Mouse (Mus musculus) left cerebral cortex, postnatal 25 days (tissue): ENCODE data around the gene Vps26c. TPM values are rescaled to one million over a fixed set of nuclear protein-coding genes. Genes with fewer than 3 reads are reported as not detected.

Experiments
- DNase-seq, 2 experiments: peaks; one replicate each; pipeline ENCODE4 v3.0.0; 2022; ENCODE audit warnings: low spot score in 2 of 2, mixed read lengths in 1 of 2
- intact Hi-C: fragments of 180-260 bp; cut with DNase I; formaldehyde crosslinking; loops from one replicate; pipeline ENCODE4 v1.15.1; 2025
- total RNA-seq, 2 experiments: library from RNA; stranded (reverse); gene quantifications; 2 replicates each; pipeline ENCODE4 v1.2.3; 2021

The Vps26c gene
- 10 to 100 TPM; 29.4 to 33.7 TPM for total RNA-seq

GRCm38 (mm10) chr16:94526344-94527151 lies at the start of gene Vps26c:
Gene Vps26c (minus strand): TSS chr16:94526830.
- DNase-seq = peak; percentile 96 to 98
- intact Hi-C loops = loop anchor here (1.0 to 5.0 kb wide), 6 partner anchors 43 to 196 kb away; partner anchors contain the start of gene Ttc3

DNA sequence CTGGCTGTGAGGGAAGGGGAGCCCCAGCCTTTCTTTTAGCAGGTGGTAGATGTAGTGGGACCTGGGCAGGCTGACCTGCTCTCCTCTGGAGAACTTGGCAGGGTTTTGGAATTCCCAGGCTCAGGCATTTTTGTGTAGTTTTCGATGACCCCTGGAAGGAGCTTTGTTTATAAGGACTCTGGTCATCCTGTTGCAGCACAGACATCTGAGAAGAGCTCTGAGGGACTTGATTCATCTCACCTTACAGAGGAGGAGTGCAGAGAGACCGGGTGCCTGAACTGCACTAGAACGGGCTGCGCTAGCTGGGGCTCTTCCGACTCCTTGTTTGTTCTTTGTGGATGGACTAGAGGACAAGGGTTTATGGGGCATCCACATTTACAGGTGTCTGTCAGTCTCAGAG lies 49.1 kb upstream of the Vps26c start:
- intact Hi-C loops = no loop called here

DNA sequence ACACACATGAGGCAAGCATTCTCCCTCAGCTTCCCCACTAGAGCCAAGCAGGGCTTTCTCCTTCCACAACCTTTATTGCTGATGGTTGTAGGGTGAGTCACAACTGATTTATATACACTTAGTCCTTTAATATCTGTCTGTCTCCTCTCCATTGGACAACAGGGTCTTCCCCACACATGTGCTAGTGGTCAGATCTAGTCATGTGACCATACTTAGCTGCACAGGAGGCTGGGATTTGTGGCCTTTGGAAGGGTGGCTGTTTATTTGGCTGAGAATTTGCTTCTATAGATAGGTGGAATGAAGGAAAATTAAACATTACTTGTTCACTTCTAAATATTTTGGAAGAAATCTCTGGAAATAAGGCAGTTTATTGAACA lies 48.1 kb upstream of the Vps26c start:
- DNase-seq = no peak
- intact Hi-C loops = loop anchor here (5.0 kb wide), 1 partner anchor 138 kb away; no protein-coding TSS in a partner anchor

More for the DNA sequence above, 49.1 kb upstream of the Vps26c start:
- no peak for DNase-seq

GRCm38 (mm10) chr16:94574025-94574717 lies 47.5 kb upstream of the Vps26c start:
- intact Hi-C loops = loop anchor here (5.0 kb wide), 1 partner anchor 138 kb away; no protein-coding TSS in a partner anchor
- DNase-seq = no peak

GRCm38 (mm10) chr16:94572422-94572821 lies 45.8 kb upstream of the Vps26c start:
- intact Hi-C loops = loop anchor here (5.0 kb wide), 1 partner anchor 140 kb away; no protein-coding TSS in a partner anchor

GRCm38 (mm10) chr16:94571111-94571993 lies 44.7 kb upstream of the Vps26c start:
- intact Hi-C loops = loop anchor here (5.0 kb wide), 1 partner anchor 141 kb away; no protein-coding TSS in a partner anchor
- no peak for DNase-seq

More at GRCm38 (mm10) chr16:94572422-94572821, 45.8 kb upstream of the Vps26c start:
- DNase-seq = no peak

GRCm38 (mm10) chr16:94570361-94571041 lies 43.9 kb upstream of the Vps26c start:
- peak; percentile 42 to 50 for DNase-seq
- intact Hi-C loops = loop anchor here (1.0 to 5.0 kb wide), 2 partner anchors 48 to 142 kb away; no protein-coding TSS in a partner anchor

- intact Hi-C loops = loop anchor here (1.0 to 5.0 kb wide), 5 partner anchors 43 to 257 kb away; partner anchors contain the start of genes Hlcs and Vps26c
- DNase-seq = peak; percentile 95 to 99
Measured at GRCm38 (mm10) chr16:94569229-94570176, 42.9 kb upstream of the Vps26c start, which contains the start of gene Dyrk1a. Gene Dyrk1a (plus strand): TSS chr16:94570010.

- intact Hi-C loops = loop anchor here (1.0 to 2.0 kb wide), 3 partner anchors 42 to 256 kb away; partner anchors contain the start of genes Hlcs and Vps26c
- DNase-seq = peak; percentile 73
Measured at GRCm38 (mm10) chr16:94568335-94569228, 42.0 kb upstream of the Vps26c start.

DNA sequence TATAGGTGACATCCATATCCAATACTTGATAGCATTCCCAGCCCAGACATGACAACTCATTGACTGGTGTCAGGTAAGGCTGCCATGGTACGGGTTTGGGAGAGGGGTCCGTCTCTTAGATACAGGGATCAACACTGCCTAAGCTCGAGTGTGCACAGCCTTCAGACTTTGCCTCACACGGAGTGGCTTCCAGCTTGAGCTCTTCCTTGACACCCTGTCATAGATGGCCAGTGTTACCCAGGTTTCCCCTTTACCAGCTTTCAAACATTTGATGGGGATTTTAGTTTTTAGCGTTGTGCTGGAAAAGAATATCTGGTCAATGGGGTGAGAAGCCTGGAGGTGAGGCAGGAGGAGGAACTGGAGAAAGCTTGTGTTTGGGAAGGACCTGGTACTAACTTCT lies 41.1 kb upstream of the Vps26c start:
- intact Hi-C loops = loop anchor here (2.0 kb wide), 1 partner anchor 255 kb away; the partner anchor contains the start of gene Hlcs

GRCm38 (mm10) chr16:94566834-94567585 lies 40.4 kb upstream of the Vps26c start:
- intact Hi-C loops = no loop called here
- DNase-seq = no peak

More for the DNA sequence above, 41.1 kb upstream of the Vps26c start:
- no peak for DNase-seq

DNA sequence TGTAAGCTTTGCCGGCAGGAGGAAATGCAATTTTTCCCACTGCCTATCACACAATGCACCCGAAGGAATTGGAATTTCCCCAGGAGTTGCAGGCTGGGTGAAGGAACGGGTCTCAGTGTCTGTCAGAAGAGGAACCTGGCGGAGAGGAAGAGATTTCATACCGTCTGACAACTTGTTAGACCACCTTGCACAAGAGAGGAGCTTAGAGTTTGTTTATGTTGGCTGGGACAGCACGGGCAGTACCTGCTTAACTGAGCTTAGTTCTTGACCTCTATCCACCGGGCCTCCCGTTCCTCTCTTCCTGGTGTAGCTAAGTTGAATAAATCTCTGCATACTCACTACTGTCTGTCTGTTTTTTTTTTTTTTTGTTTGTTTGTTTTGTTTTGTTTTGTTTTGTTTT lies 39.5 kb upstream of the Vps26c start:
- intact Hi-C loops = no loop called here
- DNase-seq = no peak

DNA sequence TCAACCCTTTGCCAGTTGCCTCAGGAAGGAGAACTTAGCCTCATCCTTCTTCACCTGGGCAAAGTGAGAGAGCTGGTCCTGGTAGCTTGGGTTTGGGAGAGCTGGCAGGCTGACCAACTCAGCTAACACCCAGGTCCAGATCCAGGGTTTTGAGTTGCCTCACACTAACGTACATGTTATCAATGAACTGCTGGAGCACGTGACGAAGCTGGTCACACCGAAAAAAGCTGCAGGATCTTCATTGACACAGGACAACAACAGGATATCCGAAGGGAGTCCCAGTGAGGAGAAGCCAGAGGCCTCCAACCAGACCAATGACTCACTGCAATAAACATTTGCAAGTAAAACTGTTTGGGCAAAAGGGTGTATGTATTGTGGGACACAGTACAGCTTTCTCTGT lies 34.0 kb upstream of the Vps26c start:
- no peak for DNase-seq
- intact Hi-C loops = no loop called here

GRCm38 (mm10) chr16:94559782-94560181 lies 33.2 kb upstream of the Vps26c start:
- no peak for DNase-seq
- intact Hi-C loops = no loop called here

DNA sequence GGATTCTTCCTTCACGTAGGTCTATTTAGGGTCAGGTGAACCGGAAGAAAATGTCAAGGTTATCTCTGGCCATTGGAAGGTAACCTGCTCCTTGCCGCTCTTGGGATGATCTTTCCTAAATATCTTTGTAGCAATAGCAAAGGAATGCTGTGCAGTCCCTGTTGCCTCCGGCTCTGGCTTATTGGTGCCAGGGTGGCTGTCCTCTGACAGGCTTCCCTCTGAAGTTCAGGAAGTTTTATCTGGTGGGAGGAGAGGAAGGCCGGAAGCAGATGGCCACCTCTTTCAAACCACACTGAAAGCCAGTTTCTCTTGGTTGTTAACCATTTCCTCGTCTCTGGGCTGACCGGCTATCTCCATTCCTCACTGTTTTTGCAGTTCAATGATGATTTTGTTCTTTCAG lies 32.7 kb upstream of the Vps26c start:
- DNase-seq = no peak

GRCm38 (mm10) chr16:94556228-94556627 lies 29.6 kb upstream of the Vps26c start:
- DNase-seq = no peak
- intact Hi-C loops = no loop called here

More for the DNA sequence above, 32.7 kb upstream of the Vps26c start:
- intact Hi-C loops = no loop called here
